Mouse (Mus musculus): ENCODE data around the gene Kif5c. TPM values are rescaled to one million over a fixed set of nuclear protein-coding genes. Genes with fewer than 3 reads are reported as not detected.

Kif5c gene
- polyA plus RNA-seq, 1 experiment from 2014 or later = 96.4 TPM

DNA sequence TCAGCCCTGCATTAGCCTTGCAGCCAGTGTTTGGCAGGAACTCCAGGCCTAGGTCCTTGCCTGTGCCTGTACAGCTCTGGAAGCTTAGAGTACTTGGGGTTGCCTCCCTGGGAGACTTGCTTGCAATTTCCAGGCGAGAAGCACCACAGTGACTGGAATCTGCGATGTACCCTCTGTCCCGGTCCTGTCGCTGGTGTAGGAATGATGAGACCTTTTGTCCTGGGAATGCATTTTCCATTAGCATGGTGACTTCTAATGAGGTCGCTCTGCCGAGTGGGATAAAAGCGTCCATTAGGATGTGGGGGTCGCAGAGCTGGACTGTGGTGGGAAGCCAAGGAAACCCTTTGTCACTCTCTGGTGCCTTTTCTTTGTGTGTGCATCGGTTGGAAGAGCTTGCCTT is 14.1 kb downstream of the Kif5c start:
- Histone ChIP-seq H3K4me3 (ENCODE audit: low read depth, low read length) (no peak overlapping the region), H3K9ac (ENCODE audit: low read length) (peak overlapping the region; percentile 46), H3K4me1 (ENCODE audit: control insufficient read depth, insufficient read depth, low read length) (peaks cover 22% of the 10 kb centered on the region), H3K36me3 (ENCODE audit: control insufficient read depth, insufficient read depth, low read length) (peaks cover 4% of the 10 kb centered on the region), H3K9me3 (ENCODE audit: control insufficient read depth, low read length) (no peaks in the 10 kb centered on the region), H3K27me3 (ENCODE audit: control insufficient read depth, insufficient read depth, low read length) (no peaks in the 10 kb centered on the region), H3K27ac (ENCODE audit: low read depth, low read length) (peak overlapping the region; percentile 89), H3K4me2 (peak overlapping the region; percentile 33)
- peak; percentile 88 for ATAC-seq (ENCODE audit: low FRiP score)
- peak; percentile 94 for DNase-seq (ENCODE audit: low spot score, missing footprints)
- 18% methylated on average over 9 of the region's 9 CpGs for WGBS

DNA sequence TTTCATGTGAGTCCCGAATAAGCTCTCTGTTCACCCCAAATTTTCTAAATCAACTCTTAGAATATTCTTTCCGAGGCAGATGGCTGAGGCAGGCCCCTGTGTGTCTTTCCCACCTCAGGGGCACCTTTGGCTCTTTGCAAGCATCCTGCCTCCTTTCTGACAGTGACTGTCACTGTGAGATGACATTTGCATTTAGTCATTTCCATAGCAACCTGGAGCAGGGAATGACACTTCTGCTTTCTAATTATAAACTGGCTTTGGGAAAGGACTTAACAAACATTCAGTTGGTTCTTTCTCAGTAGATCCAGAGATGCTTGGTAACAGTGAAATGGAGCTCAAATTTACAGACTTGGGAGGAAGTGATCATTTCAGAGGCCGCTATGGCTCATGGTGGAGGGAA is 23.7 kb downstream of the Kif5c start:
- Histone ChIP-seq H3K27ac (ENCODE audit: low read depth, low read length) (no peak overlapping the region), H3K36me3 (ENCODE audit: control insufficient read depth, insufficient read depth, low read length) (no peaks in the 10 kb centered on the region), H3K4me3 (ENCODE audit: low read depth, low read length) (no peak overlapping the region), H3K9me3 (ENCODE audit: control insufficient read depth, low read length) (peaks cover 5% of the 10 kb centered on the region; the same call in 1 of the 2 replicates), H3K9ac (ENCODE audit: low read length) (no peak overlapping the region), H3K27me3 (ENCODE audit: control insufficient read depth, insufficient read depth, low read length) (no peaks in the 10 kb centered on the region), H3K4me1 (ENCODE audit: control insufficient read depth, insufficient read depth, low read length) (peaks cover 8% of the 10 kb centered on the region), H3K4me2 (no peak overlapping the region)
- WGBS = 89% methylated on average over 3 of the region's 3 CpGs
- DNase-seq (ENCODE audit: low spot score, missing footprints) = peak; percentile 61
- ATAC-seq (ENCODE audit: low FRiP score) = no peak

DNA sequence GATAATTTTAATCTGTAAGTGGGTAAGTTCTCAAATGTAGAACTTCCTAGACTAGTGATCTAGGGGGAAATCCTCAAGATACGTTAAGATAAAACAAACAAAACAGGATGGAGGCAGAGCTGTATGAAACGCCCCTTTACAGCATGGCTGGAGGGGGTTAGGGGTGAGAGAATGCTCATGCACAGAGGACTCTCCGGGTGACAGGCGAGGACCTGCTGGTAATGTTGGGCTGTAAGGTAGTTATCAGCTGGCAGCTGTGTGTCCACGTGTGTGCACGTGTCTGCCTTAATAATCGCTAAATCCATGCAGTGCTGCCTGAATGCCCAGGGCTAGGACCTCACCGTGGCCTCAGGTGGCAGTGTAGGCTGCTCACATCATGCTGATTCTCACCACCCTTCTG is 24.7 kb downstream of the Kif5c start:
- Histone ChIP-seq H3K36me3 (ENCODE audit: control insufficient read depth, insufficient read depth, low read length) (no peaks in the 10 kb centered on the region), H3K4me3 (ENCODE audit: low read depth, low read length) (no peak overlapping the region), H3K4me1 (ENCODE audit: control insufficient read depth, insufficient read depth, low read length) (peaks cover 8% of the 10 kb centered on the region), H3K27ac (ENCODE audit: low read depth, low read length) (no peak overlapping the region), H3K9me3 (ENCODE audit: control insufficient read depth, low read length) (peaks cover 5% of the 10 kb centered on the region; the same call in 1 of the 2 replicates), H3K9ac (ENCODE audit: low read length) (no peak overlapping the region), H3K4me2 (no peak overlapping the region), H3K27me3 (ENCODE audit: control insufficient read depth, insufficient read depth, low read length) (no peaks in the 10 kb centered on the region)
- DNase-seq (ENCODE audit: low spot score, missing footprints) (peak; percentile 79), ATAC-seq (ENCODE audit: low FRiP score) (no peak)
- 93% methylated on average over 8 of the region's 8 CpGs for WGBS

DNA sequence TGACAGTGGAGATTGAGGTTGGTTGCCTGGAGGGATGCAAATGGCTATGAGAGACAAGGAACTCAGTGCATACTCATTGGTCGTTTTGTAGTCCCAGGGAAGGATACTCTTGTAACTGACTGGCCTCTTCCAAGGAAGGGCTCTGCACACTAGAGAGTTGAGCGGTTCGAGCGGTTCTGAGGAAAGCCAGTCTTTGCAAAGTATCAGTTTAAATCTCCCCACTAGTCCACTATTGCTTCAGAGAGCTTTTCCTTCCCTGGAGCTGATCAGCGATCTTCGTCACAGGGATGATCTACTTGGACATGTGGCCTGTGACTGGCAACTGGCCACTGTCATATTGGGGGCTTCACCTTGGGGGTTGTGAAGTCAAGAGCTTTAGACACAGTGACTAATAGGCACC is 28.5 kb downstream of the Kif5c start:
- no peak overlapping the region for H3K4me3 ChIP-seq (ENCODE audit: low read depth, low read length)
- peaks cover 5% of the 10 kb centered on the region; the same call in 1 of the 2 replicates for H3K9me3 ChIP-seq (ENCODE audit: control insufficient read depth, low read length)
- DNase-seq (ENCODE audit: low spot score, missing footprints) (peak; percentile 81), ATAC-seq (ENCODE audit: low FRiP score) (no peak)
- H3K4me1 ChIP-seq (ENCODE audit: control insufficient read depth, insufficient read depth, low read length) = peaks cover 6% of the 10 kb centered on the region
- no peak overlapping the region for H3K9ac ChIP-seq (ENCODE audit: low read length)
- WGBS = 87% methylated on average over 6 of the region's 6 CpGs
- no peaks in the 10 kb centered on the region for H3K27me3 ChIP-seq (ENCODE audit: control insufficient read depth, insufficient read depth, low read length)
- H3K4me2 ChIP-seq = no peak overlapping the region
- H3K27ac ChIP-seq (ENCODE audit: low read depth, low read length) = no peak overlapping the region
- H3K36me3 ChIP-seq (ENCODE audit: control insufficient read depth, insufficient read depth, low read length) = no peaks in the 10 kb centered on the region

DNA sequence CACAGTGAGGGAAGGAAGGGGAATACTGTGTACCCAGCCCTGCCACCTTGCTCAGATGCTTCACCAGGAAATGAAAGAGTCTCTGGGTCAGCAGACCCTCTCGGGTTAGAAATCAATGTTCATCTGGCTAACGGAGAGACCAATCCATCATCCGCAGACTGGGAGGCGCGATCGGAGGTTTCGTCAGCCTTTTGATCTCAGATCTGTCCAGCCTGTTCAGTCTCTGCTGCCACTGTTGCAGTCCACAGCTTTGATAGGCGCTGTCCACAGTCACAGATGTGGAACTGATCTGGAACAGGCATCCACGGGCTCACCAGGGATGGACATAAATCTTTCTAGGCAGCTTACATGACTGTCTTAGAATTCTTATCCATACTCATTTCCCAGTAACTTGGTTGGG is 29.2 kb downstream of the Kif5c start:
- no peak overlapping the region for H3K4me3 ChIP-seq (ENCODE audit: low read depth, low read length)
- H3K36me3 ChIP-seq (ENCODE audit: control insufficient read depth, insufficient read depth, low read length) = no peaks in the 10 kb centered on the region
- ATAC-seq (ENCODE audit: low FRiP score) = no peak
- H3K27ac ChIP-seq (ENCODE audit: low read depth, low read length) = no peak overlapping the region
- H3K27me3 ChIP-seq (ENCODE audit: control insufficient read depth, insufficient read depth, low read length) = no peaks in the 10 kb centered on the region
- 83% methylated on average over 9 of the region's 9 CpGs for WGBS
- peaks cover 5% of the 10 kb centered on the region; the same call in 1 of the 2 replicates for H3K9me3 ChIP-seq (ENCODE audit: control insufficient read depth, low read length)
- 0 out of 2 replicates have a peak, but pooled peaks cover 4% of the 10 kb centered on the region for H3K4me1 ChIP-seq (ENCODE audit: control insufficient read depth, insufficient read depth, low read length)
- H3K9ac ChIP-seq (ENCODE audit: low read length) = no peak overlapping the region
- no peak for DNase-seq (ENCODE audit: low spot score, missing footprints)
- no peak overlapping the region for H3K4me2 ChIP-seq

DNA sequence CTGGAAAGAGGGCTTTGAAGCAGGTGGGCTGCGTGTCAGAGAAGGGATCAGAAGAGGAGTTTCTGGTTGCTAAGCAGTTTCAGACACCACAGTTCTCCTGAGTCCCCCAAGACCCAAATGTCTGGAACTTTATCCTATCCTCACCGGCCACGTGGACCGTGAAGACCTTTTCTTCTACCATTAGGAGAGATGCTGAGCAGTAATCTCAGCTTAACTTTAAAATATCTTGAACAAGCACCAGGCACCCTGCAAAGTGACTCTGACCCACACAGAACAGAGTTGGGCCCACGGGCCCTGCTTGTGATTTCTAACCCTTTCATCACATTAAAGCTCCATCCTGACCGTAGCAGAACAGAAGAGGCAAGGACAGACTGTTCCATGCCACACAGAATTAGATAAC is 29.7 kb downstream of the Kif5c start:
- Histone ChIP-seq H3K9me3 (ENCODE audit: control insufficient read depth, low read length) (peaks cover 5% of the 10 kb centered on the region; the same call in 1 of the 2 replicates), H3K4me1 (ENCODE audit: control insufficient read depth, insufficient read depth, low read length) (0 out of 2 replicates have a peak, but pooled peaks cover 4% of the 10 kb centered on the region), H3K4me3 (ENCODE audit: low read depth, low read length) (no peak overlapping the region), H3K4me2 (no peak overlapping the region), H3K36me3 (ENCODE audit: control insufficient read depth, insufficient read depth, low read length) (no peaks in the 10 kb centered on the region), H3K27ac (ENCODE audit: low read depth, low read length) (no peak overlapping the region), H3K27me3 (ENCODE audit: control insufficient read depth, insufficient read depth, low read length) (no peaks in the 10 kb centered on the region), H3K9ac (ENCODE audit: low read length) (no peak overlapping the region)
- DNase-seq (ENCODE audit: low spot score, missing footprints) = peak; percentile 66
- 90% methylated on average over 6 of the region's 6 CpGs for WGBS
- ATAC-seq (ENCODE audit: low FRiP score) = no peak

DNA sequence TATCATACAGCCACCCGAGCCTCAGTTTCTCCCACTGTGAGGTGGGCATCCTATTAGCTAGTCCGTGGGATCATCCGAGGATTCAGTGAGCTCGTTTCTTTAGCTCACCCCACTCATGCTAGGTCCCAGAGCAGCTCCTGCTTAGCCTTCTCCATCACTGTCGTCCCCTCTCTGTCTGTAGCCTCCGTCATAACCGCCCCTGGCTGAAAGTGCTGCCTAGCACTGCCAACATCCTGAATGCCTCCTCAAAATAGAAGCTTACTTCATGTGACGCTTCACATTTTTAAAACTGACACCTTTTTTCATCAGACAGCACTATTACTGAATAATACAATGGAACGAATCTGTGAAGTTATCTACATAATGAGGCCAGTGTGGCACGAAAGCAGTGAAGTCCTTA is 30.1 kb downstream of the Kif5c start:
- H3K36me3 ChIP-seq (ENCODE audit: control insufficient read depth, insufficient read depth, low read length) = no peaks in the 10 kb centered on the region
- H3K9me3 ChIP-seq (ENCODE audit: control insufficient read depth, low read length) = peaks cover 3% of the 10 kb centered on the region; the same call in 1 of the 2 replicates
- no peaks in the 10 kb centered on the region for H3K27me3 ChIP-seq (ENCODE audit: control insufficient read depth, insufficient read depth, low read length)
- H3K4me1 ChIP-seq (ENCODE audit: control insufficient read depth, insufficient read depth, low read length) = 0 out of 2 replicates have a peak, but pooled peaks cover 4% of the 10 kb centered on the region
- no peak overlapping the region for H3K4me2 ChIP-seq
- WGBS = 90% methylated on average over 10 of the region's 10 CpGs
- DNase-seq (ENCODE audit: low spot score, missing footprints) (no peak), ATAC-seq (ENCODE audit: low FRiP score) (no peak)
- H3K4me3 ChIP-seq (ENCODE audit: low read depth, low read length) = no peak overlapping the region
- no peak overlapping the region for H3K9ac ChIP-seq (ENCODE audit: low read length)
- no peak overlapping the region for H3K27ac ChIP-seq (ENCODE audit: low read depth, low read length)

DNA sequence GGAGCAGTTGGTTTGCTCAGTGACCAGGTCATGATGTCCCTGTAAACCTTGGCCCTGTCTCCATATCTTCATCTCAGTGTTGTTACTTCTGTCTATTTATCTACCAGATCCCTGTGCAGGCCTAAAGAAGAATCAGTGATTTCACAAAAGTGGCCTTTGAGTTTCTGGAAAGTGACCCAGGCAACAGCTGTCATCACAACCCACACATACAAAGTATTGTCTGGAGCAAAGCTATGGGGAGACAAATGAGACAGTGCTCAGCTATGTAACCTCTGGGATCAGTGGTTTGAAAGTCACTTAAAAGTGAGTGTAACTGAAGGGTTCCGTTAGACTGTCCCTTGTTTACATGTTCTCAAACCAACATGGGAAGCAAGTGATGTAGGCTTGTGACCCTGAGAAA is 32.6 kb downstream of the Kif5c start:
- no peak for ATAC-seq (ENCODE audit: low FRiP score)
- H3K4me2 ChIP-seq = no peak overlapping the region
- H3K27me3 ChIP-seq (ENCODE audit: control insufficient read depth, insufficient read depth, low read length) = no peaks in the 10 kb centered on the region
- 88% methylated on average over 1 of the region's 1 CpGs for WGBS
- DNase-seq (ENCODE audit: low spot score, missing footprints) = peak; percentile 44
- no peaks in the 10 kb centered on the region for H3K9me3 ChIP-seq (ENCODE audit: control insufficient read depth, low read length)
- no peak overlapping the region for H3K4me3 ChIP-seq (ENCODE audit: low read depth, low read length)
- no peak overlapping the region for H3K9ac ChIP-seq (ENCODE audit: low read length)
- H3K36me3 ChIP-seq (ENCODE audit: control insufficient read depth, insufficient read depth, low read length) = no peaks in the 10 kb centered on the region
- H3K27ac ChIP-seq (ENCODE audit: low read depth, low read length) = no peak overlapping the region
- peaks cover 9% of the 10 kb centered on the region; the same call in 1 of the 2 replicates for H3K4me1 ChIP-seq (ENCODE audit: control insufficient read depth, insufficient read depth, low read length)

DNA sequence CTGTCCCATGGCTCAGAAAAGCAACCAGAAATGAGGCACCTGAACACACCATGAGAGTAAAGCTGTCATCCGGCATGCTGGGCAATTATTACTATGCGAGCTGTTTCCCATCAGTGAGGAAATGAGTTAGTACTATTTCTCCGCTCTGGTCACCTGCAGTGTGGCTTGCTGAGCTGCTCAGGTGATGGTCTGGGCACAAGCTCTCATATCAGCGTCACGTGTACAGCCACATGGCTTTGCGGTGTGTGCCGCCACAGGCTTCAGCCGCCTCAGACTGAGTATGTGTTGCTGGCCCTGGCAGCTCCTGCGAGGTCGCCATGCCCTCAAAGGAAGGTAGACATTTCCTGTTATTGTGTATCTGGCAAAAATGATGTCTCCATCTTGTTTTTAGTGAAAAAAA is 35.5 kb downstream of the Kif5c start:
- Histone ChIP-seq H3K4me2 (no peak overlapping the region), H3K4me1 (ENCODE audit: control insufficient read depth, insufficient read depth, low read length) (peaks cover 7% of the 10 kb centered on the region; the same call in 1 of the 2 replicates), H3K4me3 (ENCODE audit: low read depth, low read length) (no peak overlapping the region), H3K9ac (ENCODE audit: low read length) (no peak overlapping the region), H3K27ac (ENCODE audit: low read depth, low read length) (no peak overlapping the region), H3K36me3 (ENCODE audit: control insufficient read depth, insufficient read depth, low read length) (no peaks in the 10 kb centered on the region), H3K27me3 (ENCODE audit: control insufficient read depth, insufficient read depth, low read length) (no peaks in the 10 kb centered on the region), H3K9me3 (ENCODE audit: control insufficient read depth, low read length) (no peaks in the 10 kb centered on the region)
- no peak for ATAC-seq (ENCODE audit: low FRiP score)
- WGBS = 95% methylated on average over 10 of the region's 10 CpGs
- DNase-seq (ENCODE audit: low spot score, missing footprints) = no peak
